Mouse (Mus musculus): ENCODE results near the gene Cacna1g. TPM values are rescaled to one million over a fixed set of nuclear protein-coding genes. Genes with fewer than 3 reads are reported as not detected.
A peak's percentile ranks its signal among the peaks of the same experiment; 100 is the strongest.

The Cacna1g gene
- polyA plus RNA-seq, 1 experiment from 2014 or later, result 8.5 TPM

DNA sequence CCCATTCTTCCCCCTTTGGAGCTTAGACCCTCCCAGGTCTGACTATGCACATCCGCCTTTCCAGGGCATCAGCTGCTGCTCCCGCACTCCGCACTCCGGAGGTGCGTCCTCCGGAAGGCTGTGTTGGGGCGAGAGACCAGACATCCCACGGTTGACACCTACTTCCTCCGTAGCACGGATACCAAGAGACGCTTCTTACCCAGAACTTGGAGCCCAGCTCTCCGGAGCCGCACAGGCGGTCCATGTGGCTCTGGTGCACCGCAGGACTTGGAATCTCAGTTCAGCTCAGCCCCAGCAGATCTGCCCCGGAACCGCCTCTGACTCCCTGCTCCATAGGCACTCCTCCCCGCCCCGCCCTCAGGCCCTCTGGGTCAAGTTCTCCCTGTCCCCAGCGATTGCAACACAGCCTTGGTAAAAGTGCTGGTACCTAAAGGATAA, 81.3 kb downstream of the Cacna1g start, which contains the start of gene Abcc3:
Abcc3 (minus strand) TSS at position 326 of the 438 bp plus-strand sequence.
- Histone ChIP-seq H3K36me3 (no peaks in the 10 kb centered on the region), H3K9ac (no peak within 1 kb of the TSS), H3K9me3 (replicated peaks) (no peaks in the 10 kb centered on the region), H3K4me1 (peaks cover 16% of the 10 kb centered on the region), H3K27ac (no peak within 1 kb of the TSS), H3K4me2 (peak within 1 kb of the TSS; percentile 56), H3K4me3 (replicated peaks) (peak within 1 kb of the TSS; percentile 29), H3K27me3 (no peaks in the 10 kb centered on the region)
- peak; percentile 52 for ATAC-seq (replicated peaks; ENCODE audit: low FRiP score)
- WGBS, result 4% methylated on average over 20 of the region's 20 CpGs

DNA sequence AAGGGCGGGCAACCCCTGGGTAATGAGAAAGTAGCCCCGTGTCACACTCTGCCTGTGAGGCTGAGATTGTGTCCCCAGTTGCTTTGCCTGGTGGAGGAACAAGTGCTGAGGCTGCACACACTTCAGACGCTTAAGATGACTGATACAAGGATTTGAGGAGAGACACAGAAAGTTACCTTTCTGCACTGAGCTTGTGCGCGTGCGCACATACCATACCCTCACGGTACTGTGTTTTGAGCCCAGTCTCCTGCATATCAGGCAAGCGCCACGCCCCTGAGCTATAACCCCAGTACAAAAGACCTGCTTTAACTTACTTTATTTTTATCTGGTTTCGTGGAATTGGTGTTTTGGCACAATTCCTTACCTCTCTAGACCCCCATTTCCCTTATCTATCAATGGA, 82.3 kb downstream of the Cacna1g start:
- ATAC-seq (replicated peaks; ENCODE audit: low FRiP score), result no peak
- Histone ChIP-seq H3K4me2 (no peak overlapping the region), H3K4me1 (peaks cover 19% of the 10 kb centered on the region), H3K9ac (no peak overlapping the region), H3K36me3 (no peaks in the 10 kb centered on the region), H3K9me3 (replicated peaks) (no peaks in the 10 kb centered on the region), H3K27me3 (no peaks in the 10 kb centered on the region), H3K27ac (no peak overlapping the region), H3K4me3 (replicated peaks) (no peak overlapping the region)
- WGBS, result 88% methylated on average over 10 of the region's 10 CpGs

DNA sequence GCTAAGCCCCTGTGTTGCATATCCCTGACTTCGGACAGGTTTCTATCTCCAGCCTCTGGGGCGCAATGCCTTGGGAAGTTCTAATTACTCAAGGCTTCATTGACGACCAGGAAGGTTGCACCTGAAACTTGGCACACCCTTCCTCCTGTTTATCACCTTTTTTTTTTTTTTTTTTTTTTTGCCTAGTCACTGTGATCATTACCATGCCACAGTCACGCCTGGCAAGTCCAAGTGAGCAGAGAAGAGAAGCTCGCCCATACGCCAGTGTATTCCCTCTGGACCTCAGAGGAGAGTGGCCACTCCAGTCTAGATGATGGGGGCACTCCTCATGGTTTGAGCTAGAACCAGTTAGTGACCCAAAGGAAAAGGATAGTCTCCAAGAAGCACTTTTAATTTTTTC, 83.2 kb downstream of the Cacna1g start:
- 75% methylated on average over 6 of the region's 6 CpGs for WGBS

DNA sequence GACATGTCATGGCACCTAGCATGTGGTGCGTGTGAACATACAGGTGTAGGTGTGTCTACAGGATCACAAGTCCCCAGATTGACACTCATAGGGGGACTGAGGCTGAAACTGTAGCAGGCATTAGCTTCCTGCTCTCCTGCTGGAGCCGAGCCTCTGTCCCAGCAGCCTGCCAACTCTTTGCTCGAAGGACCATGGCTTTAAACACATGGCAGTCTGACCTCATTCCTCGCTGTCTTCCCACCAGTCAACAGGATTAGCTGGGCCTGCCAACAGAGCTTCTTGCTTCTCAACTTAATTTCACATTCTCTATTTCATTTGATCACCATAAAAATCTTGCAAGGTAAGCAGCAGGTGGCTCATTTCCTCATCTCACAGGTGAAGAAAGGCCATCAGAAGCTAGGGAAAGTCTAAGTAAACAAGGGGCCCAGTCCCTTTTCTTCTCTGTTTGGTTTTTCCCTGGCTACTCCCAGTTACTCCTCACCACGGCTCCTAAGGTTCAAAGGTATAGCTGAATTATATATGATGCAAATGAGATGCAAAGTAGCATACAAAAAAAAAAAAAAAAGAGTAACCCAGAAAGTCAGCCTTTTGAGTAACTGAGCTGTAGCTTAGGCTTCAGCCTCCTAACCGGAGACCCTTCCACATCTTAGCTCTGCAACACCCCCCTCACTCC, 84.1 kb downstream of the Cacna1g start:
- 60% methylated on average over 6 of the region's 6 CpGs for WGBS
- Histone ChIP-seq H3K27me3 (no peaks in the 10 kb centered on the region), H3K9ac (no peak overlapping the region), H3K36me3 (no peaks in the 10 kb centered on the region), H3K9me3 (replicated peaks) (no peaks in the 10 kb centered on the region), H3K27ac (no peak overlapping the region), H3K4me2 (no peak overlapping the region), H3K4me1 (peaks cover 37% of the 10 kb centered on the region), H3K4me3 (replicated peaks) (no peak overlapping the region)
- ATAC-seq (replicated peaks; ENCODE audit: low FRiP score), result no peak

More for the DNA sequence above, 83.2 kb downstream of the Cacna1g start:
- Histone ChIP-seq H3K27ac (no peak overlapping the region), H3K27me3 (no peaks in the 10 kb centered on the region), H3K4me3 (replicated peaks) (no peak overlapping the region), H3K36me3 (no peaks in the 10 kb centered on the region), H3K9me3 (replicated peaks) (no peaks in the 10 kb centered on the region), H3K4me1 (peaks cover 28% of the 10 kb centered on the region), H3K4me2 (no peak overlapping the region), H3K9ac (no peak overlapping the region)
- no peak for ATAC-seq (replicated peaks; ENCODE audit: low FRiP score)

DNA sequence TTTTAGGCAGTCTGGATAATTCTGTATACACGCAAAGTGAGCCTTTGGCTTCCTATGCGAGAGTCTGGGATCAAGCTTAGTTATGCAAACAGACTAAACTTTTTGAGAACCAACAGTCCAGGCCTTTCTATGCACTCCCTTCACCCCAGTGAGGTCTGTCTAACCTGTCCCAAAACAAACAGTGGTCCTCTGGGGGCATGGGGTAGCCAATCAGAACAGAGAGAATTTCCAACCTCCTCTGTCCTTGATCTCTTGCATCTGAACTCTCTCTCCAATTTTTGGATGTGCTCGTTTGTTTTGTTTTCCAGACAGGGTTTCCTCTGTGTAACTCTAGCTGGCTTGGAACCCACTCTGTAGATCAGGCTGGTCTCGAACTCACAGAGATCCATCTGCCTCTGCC, 85.0 kb downstream of the Cacna1g start:
- WGBS, result 78% methylated on average over 4 of the region's 4 CpGs
- Histone ChIP-seq H3K9ac (no peak overlapping the region), H3K27ac (no peak overlapping the region), H3K9me3 (replicated peaks) (no peaks in the 10 kb centered on the region), H3K27me3 (no peaks in the 10 kb centered on the region), H3K4me3 (replicated peaks) (no peak overlapping the region), H3K4me1 (peaks cover 38% of the 10 kb centered on the region), H3K36me3 (no peaks in the 10 kb centered on the region), H3K4me2 (no peak overlapping the region)
- ATAC-seq (replicated peaks; ENCODE audit: low FRiP score), result no peak

DNA sequence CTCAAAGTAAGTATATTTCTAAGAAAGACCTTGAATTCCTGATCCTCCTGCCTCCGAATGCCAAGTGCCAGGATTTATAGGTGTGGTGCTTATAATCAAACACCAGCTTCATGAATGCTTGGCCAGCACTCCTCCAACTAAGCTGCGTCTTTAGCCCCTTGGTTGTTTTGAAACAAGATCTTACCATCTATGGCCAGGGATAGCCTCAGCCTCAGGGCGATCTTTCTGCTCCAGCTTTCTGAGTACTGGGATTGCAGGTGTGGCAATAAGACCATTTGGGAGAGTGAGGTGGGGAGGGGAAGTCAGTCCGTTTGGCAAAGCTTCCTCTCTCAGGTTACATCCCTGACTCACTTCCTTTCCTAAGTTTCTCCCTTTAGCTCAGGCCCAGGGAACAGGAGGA, 86.2 kb downstream of the Cacna1g start:
- WGBS, result 51% methylated on average over 4 of the region's 4 CpGs

DNA sequence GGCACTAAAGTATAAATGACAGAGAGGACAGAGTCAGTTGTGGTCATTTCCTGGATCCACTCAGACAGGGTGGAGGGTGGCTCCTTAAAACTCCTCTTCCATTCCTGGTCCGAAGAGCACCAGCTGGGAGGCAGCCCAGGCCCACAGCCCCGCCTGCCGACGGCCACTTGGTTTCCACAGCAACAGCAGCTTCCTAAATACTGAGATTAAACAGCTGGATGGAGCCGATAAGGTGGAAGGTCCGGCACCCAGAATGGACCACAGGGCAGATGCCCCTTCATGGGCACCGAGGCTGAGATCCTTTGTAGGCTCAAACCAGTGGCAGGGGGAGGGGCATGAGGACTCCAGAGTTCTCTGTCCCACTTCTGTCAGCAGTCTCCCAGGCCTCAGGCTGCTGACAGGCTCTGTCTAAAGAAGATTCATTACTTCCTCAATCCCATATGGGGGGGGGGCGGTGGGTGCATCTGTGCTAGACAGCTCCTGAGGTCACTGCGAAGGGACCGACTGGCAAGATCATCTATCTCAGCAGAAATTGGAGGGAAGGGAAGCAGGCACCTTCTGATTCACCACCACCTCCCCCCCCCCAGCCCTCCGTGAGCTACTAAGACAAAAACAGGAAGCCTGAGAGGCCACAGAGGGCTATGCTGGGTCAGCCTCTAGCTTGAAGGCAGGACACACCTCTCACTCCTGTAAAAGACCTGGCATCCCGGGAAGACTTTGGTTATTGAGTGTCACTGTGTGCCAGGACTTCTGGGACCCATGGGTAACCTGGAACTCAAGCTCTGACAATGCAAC, 87.8 kb downstream of the Cacna1g start:
- Histone ChIP-seq H3K9ac (no peak overlapping the region), H3K9me3 (replicated peaks) (no peaks in the 10 kb centered on the region), H3K27ac (peak overlapping the region; percentile 77), H3K36me3 (no peaks in the 10 kb centered on the region), H3K4me3 (replicated peaks) (peak overlapping the region; percentile 14; the same call in 1 of the 2 replicates), H3K4me2 (peak overlapping the region; percentile 50), H3K27me3 (no peaks in the 10 kb centered on the region), H3K4me1 (peaks cover 29% of the 10 kb centered on the region)
- 3% methylated on average over 12 of the region's 12 CpGs for WGBS
- peak; percentile 88 for ATAC-seq (replicated peaks; ENCODE audit: low FRiP score)

More for the DNA sequence above, 86.2 kb downstream of the Cacna1g start:
- no peak overlapping the region for H3K9ac ChIP-seq
- no peaks in the 10 kb centered on the region for H3K27me3 ChIP-seq
- H3K27ac ChIP-seq, result no peak overlapping the region
- no peaks in the 10 kb centered on the region for H3K36me3 ChIP-seq
- H3K4me2 ChIP-seq, result no peak overlapping the region
- H3K4me1 ChIP-seq, result peaks cover 36% of the 10 kb centered on the region
- H3K9me3 ChIP-seq (replicated peaks), result no peaks in the 10 kb centered on the region
- no peak for ATAC-seq (replicated peaks; ENCODE audit: low FRiP score)
- H3K4me3 ChIP-seq (replicated peaks), result no peak overlapping the region

DNA sequence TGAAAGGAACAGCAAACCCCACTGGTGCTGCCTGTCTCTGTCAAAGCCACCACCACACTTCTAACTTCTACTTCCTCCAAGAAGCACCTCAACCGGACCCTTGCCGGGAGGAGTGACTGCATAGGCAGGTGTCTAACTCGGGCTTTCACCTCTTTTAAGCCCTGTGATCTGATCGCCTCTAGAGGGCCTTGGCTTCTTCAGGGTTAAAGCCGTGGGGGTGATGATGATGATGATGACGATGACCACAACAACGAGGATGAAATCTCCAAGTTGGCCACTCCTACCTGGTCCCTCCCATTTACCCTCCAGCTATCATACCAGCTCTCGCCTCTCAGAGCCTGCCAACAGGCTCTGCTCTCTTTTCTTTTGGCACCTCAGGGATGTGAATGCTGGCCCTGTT, 94.3 kb downstream of the Cacna1g start:
- Histone ChIP-seq H3K27me3 (no peaks in the 10 kb centered on the region), H3K9me3 (replicated peaks) (no peaks in the 10 kb centered on the region), H3K9ac (no peak overlapping the region), H3K4me3 (replicated peaks) (no peak overlapping the region), H3K27ac (peak overlapping the region; percentile 33), H3K4me1 (peaks cover 17% of the 10 kb centered on the region), H3K4me2 (no peak overlapping the region), H3K36me3 (no peaks in the 10 kb centered on the region)
- ATAC-seq (replicated peaks; ENCODE audit: low FRiP score), result no peak
- WGBS, result 62% methylated on average over 8 of the region's 8 CpGs

DNA sequence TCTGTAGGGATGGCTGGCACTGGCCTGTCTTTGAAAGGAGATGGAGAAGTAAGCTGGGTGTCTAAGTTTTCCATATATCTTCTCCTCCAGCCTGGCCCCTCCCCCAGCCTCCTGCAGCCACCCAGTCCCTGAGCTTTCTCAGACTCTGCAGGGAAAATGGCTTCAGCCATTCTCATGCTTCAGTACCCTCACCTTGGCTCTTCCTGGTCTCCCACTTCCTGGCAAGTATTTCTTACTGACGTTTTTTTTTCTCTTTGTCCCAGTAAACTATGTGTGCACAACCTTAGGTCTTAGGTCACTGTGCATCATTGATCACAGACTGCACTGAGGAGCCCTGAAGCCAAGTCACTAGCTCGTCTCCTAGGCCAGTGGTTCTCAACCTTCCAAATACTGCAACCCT, 94.9 kb downstream of the Cacna1g start:
- 16% methylated on average over 2 of the region's 2 CpGs for WGBS
- Histone ChIP-seq H3K4me1 (peaks cover 17% of the 10 kb centered on the region), H3K27ac (peak overlapping the region; percentile 33), H3K9ac (no peak overlapping the region), H3K9me3 (replicated peaks) (no peaks in the 10 kb centered on the region), H3K36me3 (no peaks in the 10 kb centered on the region), H3K4me2 (no peak overlapping the region), H3K27me3 (0 out of 2 replicates have a peak, but pooled peaks cover under 1% of the 10 kb centered on the region), H3K4me3 (replicated peaks) (no peak overlapping the region)
- ATAC-seq (replicated peaks; ENCODE audit: low FRiP score), result peak; percentile 87

DNA sequence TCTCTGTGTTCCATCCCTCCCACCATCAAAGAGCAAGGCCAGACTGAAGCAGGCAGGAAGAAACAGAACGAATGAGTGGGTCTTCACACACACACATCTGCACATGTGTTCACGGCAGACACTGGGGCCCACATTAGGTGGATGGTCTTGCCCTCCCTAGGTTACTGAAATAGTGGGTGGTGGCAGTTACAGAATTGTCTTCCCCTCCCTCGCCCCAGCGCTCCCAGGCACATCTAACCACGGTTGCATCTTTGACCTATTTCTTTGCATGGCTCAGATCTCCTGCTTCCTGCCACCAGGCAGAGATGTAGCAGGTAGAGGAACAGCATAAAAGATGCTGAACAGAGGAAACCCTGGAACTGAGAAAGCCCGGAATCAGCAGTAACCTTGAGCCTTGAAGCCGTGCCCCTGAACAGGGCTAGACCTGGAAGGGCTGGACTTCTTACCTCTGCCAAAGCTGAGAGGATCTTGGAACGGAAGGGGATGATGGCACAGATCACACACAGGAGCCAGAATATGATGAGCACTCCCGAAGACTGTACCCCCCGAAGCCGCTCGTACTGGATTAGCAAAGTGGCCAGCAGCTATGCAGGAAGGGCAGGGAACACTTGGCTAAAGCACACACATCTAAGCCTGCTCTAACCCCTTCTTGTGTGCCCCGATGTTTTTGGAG, 99.6 kb downstream of the Cacna1g start:
- Histone ChIP-seq H3K27me3 (peaks cover 18% of the 10 kb centered on the region; the same call in 1 of the 2 replicates), H3K4me3 (replicated peaks) (no peak overlapping the region), H3K36me3 (no peaks in the 10 kb centered on the region), H3K9ac (no peak overlapping the region), H3K4me2 (no peak overlapping the region), H3K9me3 (replicated peaks) (no peaks in the 10 kb centered on the region), H3K4me1 (peaks cover 28% of the 10 kb centered on the region), H3K27ac (no peak overlapping the region)
- no peak for ATAC-seq (replicated peaks; ENCODE audit: low FRiP score)
- WGBS, result 84% methylated on average over 13 of the region's 13 CpGs

DNA sequence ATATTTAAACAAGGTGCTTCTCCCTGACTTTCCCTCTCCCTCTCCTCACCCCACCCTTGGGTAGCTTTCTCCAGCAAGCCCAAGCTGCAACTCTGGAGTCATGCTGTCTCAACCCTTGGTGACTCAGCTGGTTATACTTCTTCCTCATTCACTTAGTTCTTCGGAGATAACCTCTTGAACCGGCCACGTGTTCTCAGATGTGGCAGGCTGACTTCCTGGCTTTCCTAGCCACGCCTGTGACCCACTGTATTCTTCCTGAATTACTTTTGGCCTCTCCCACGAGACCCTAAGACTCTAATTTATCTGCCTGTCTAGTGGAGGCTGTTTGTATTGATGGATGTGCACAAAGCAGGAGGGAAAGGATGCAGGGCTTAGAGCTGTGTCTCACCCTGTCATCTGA, 103.2 kb downstream of the Cacna1g start:
- 10% methylated on average over 5 of the region's 5 CpGs for WGBS
- H3K27ac ChIP-seq, result peak overlapping the region; percentile 20; the same call in 1 of the 2 replicates
- no peak overlapping the region for H3K4me3 ChIP-seq (replicated peaks)
- no peak overlapping the region for H3K4me2 ChIP-seq
- H3K9me3 ChIP-seq (replicated peaks), result no peaks in the 10 kb centered on the region
- peak; percentile 59; the same call in 1 of the 2 replicates for ATAC-seq (replicated peaks; ENCODE audit: low FRiP score)
- H3K9ac ChIP-seq, result no peak overlapping the region
- H3K36me3 ChIP-seq, result no peaks in the 10 kb centered on the region
- H3K27me3 ChIP-seq, result peaks cover 18% of the 10 kb centered on the region; the same call in 1 of the 2 replicates
- peaks cover 15% of the 10 kb centered on the region for H3K4me1 ChIP-seq

DNA sequence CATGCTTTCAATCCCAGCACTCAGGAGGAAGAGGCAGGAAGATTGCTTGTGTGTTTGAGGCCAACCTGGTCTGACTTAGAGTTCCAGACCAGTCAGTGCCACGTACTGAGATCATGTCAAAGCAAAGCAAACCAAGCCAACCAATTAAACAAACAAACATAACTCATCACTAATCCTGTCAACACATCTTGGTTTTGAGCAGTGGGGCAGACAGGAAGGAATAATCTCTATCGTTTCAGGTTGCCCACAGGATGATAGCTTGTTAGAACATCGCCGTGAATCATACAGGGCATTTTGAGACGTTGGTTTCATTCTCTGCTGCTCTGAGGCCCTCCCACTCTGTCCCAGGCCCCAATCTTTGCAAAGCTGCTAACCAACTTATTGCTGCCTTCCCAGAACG, 104.0 kb downstream of the Cacna1g start:
- 65% methylated on average over 6 of the region's 6 CpGs for WGBS
- ATAC-seq (replicated peaks; ENCODE audit: low FRiP score), result no peak
- peaks cover 18% of the 10 kb centered on the region; the same call in 1 of the 2 replicates for H3K27me3 ChIP-seq
- no peak overlapping the region for H3K9ac ChIP-seq
- no peak overlapping the region for H3K4me3 ChIP-seq (replicated peaks)
- H3K4me1 ChIP-seq, result peaks cover 18% of the 10 kb centered on the region
- no peaks in the 10 kb centered on the region for H3K36me3 ChIP-seq
- no peaks in the 10 kb centered on the region for H3K9me3 ChIP-seq (replicated peaks)
- no peak overlapping the region for H3K4me2 ChIP-seq
- no peak overlapping the region for H3K27ac ChIP-seq
